Mouse (Mus musculus) monocyte, adult 5-6 weeks (primary cell): Measurements from ENCODE around the gene Pafah1b1. TPM values are rescaled to one million over a fixed set of nuclear protein-coding genes. Genes with fewer than 3 reads are reported as not detected.

ENCODE experiments used
- ATAC-seq: fragments of 153-309, 156-312 bp; replicated peaks from 2 replicates; pipeline ENCODE4 v1.8.0; 2017; ENCODE audit warnings: mild to moderate bottlenecking; ENCODE audit not compliant: low TSS enrichment, insufficient number of reproducible peaks, severe bottlenecking, poor library complexity, low FRiP score
- total RNA-seq: library from RNA; stranded (forward); fragments of 200-1000, 200-491, 200-594 nt; gene quantifications from 3 replicates; pipeline ENCODE4 v1.2.3, GENCODE M21; 2017

Pafah1b1 gene
- total RNA-seq, 1 experiment from 2014 or later, result 123 TPM

GRCm38 (mm10) chr11:74723357-74724234, 874 bp downstream of the Pafah1b1 start:
- peak; percentile 83 for ATAC-seq

- no peak for ATAC-seq
These were observed 2.5 kb downstream of the Pafah1b1 start for GRCm38 (mm10) chr11:74721971-74722370.

GRCm38 (mm10) chr11:74721141-74721540, 3.3 kb downstream of the Pafah1b1 start:
- no peak for ATAC-seq

- ATAC-seq, result no peak
These were observed 3.8 kb downstream of the Pafah1b1 start for GRCm38 (mm10) chr11:74720668-74721067.

GRCm38 (mm10) chr11:74715971-74716525, 8.4 kb downstream of the Pafah1b1 start:
- ATAC-seq, result no peak

GRCm38 (mm10) chr11:74710671-74711070, 13.8 kb downstream of the Pafah1b1 start:
- ATAC-seq, result no peak

GRCm38 (mm10) chr11:74708781-74709180, 15.7 kb downstream of the Pafah1b1 start:
- ATAC-seq, result no peak

GRCm38 (mm10) chr11:74704068-74704467, 20.4 kb downstream of the Pafah1b1 start:
- no peak for ATAC-seq

GRCm38 (mm10) chr11:74699505-74699904, 25.0 kb downstream of the Pafah1b1 start:
- ATAC-seq, result no peak

- ATAC-seq, result no peak
These were observed 32.3 kb downstream of the Pafah1b1 start for GRCm38 (mm10) chr11:74692151-74692550.

GRCm38 (mm10) chr11:74675156-74675555, 49.3 kb downstream of the Pafah1b1 start:
- ATAC-seq, result no peak

- ATAC-seq, result no peak
These were observed 49.8 kb downstream of the Pafah1b1 start for GRCm38 (mm10) chr11:74674713-74675112.

GRCm38 (mm10) chr11:74673561-74673960, 50.9 kb downstream of the Pafah1b1 start:
- ATAC-seq, result no peak

GRCm38 (mm10) chr11:74672901-74673513, 51.5 kb downstream of the Pafah1b1 start:
- ATAC-seq, result no peak

GRCm38 (mm10) chr11:74671839-74672238, 52.6 kb downstream of the Pafah1b1 start:
- ATAC-seq, result no peak

GRCm38 (mm10) chr11:74671013-74671412, 53.5 kb downstream of the Pafah1b1 start:
- no peak for ATAC-seq

GRCm38 (mm10) chr11:74670151-74670550, 54.3 kb downstream of the Pafah1b1 start:
- ATAC-seq, result no peak

- ATAC-seq, result no peak
These were observed 55.5 kb downstream of the Pafah1b1 start for GRCm38 (mm10) chr11:74668971-74669370.

- ATAC-seq, result no peak
These were observed 56.0 kb downstream of the Pafah1b1 start for GRCm38 (mm10) chr11:74668466-74668865.

- no peak for ATAC-seq
These were observed 56.9 kb downstream of the Pafah1b1 start for GRCm38 (mm10) chr11:74667582-74668010.
